Mouse (Mus musculus) megakaryocyte, adult 5-6 weeks (primary cell): ENCODE results near the gene Vps18. TPM values are rescaled to one million over a fixed set of nuclear protein-coding genes. Genes with fewer than 3 reads are reported as not detected.

ENCODE experiments used
- ATAC-seq: 2 replicates; pipeline ENCODE4 v1.8.0; 2016; ENCODE audit warnings: mild to moderate bottlenecking, inconsistent platforms; ENCODE audit not compliant: poor library complexity, severe bottlenecking
- total RNA-seq, 2 experiments: library from RNA; stranded (forward) in 1 of 2; stranded (reverse) in 1 of 2; fragments of 153-499, 151-499 nt in 1 of 2; fragments of 221-1000, 200-1000 nt in 1 of 2; gene quantifications; 2 replicates each; pipeline versions ENCODE4 v1.2.3 to v1.2.4; 2015 to 2017

Vps18 gene
- total RNA-seq, 2 experiments from 2014 or later, result 8.9 to 19.6 TPM

GRCm38 (mm10) chr2:119320571-119320970 is 32.0 kb downstream of the Vps18 start:
- no peak for ATAC-seq

GRCm38 (mm10) chr2:119321771-119322586 is 33.4 kb downstream of the Vps18 start:
- ATAC-seq, result no peak

GRCm38 (mm10) chr2:119322587-119323300 is 34.2 kb downstream of the Vps18 start:
- peak; percentile 23 for ATAC-seq

GRCm38 (mm10) chr2:119323866-119324575 is 35.5 kb downstream of the Vps18 start:
- 0 out of 2 replicates have a peak, but pooled peaks have one; percentile 45 for ATAC-seq

DNA sequence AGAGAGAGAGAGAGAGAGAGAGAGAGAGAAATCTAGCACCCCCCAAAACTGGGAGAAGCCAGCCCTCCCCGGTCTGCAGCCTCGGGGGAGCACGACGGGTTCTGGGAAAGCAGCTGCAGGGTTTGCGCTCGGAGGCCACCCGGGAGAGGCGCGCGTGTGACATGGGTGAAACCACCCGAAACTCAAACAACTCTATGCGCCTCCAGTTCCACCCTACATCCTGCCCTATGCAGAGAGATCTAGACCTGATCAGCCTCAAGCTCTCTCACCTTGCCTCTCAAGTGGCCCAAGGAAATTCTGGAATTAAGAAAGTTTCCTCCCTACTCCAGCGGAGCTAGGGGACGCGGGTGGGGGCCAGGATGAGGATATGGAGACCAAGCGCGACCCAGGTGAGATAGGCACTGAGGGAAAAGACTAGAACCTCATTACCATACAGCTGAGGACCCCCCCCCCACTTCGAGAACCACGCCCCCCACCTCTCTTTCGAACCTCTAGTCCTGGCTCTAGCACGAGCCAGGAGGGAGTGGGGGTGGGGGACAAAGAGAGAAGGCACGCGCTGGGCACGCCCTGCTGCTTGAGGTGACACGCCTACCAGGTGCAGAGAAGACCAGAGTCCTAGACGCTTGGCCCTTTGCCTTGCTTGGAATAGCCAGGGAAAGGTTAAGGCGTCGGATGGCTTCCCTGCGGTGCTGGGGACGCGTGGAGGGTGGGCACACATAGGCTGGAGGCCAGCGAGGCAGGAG is 36.2 kb downstream of the Vps18 start:
- no peak for ATAC-seq

- ATAC-seq, result peak; percentile 31
These were observed 37.1 kb downstream of the Vps18 start, which contains the start of gene Dll4 for GRCm38 (mm10) chr2:119325568-119326143. TSS of gene Dll4 (plus strand) at chr2:119325784.

DNA sequence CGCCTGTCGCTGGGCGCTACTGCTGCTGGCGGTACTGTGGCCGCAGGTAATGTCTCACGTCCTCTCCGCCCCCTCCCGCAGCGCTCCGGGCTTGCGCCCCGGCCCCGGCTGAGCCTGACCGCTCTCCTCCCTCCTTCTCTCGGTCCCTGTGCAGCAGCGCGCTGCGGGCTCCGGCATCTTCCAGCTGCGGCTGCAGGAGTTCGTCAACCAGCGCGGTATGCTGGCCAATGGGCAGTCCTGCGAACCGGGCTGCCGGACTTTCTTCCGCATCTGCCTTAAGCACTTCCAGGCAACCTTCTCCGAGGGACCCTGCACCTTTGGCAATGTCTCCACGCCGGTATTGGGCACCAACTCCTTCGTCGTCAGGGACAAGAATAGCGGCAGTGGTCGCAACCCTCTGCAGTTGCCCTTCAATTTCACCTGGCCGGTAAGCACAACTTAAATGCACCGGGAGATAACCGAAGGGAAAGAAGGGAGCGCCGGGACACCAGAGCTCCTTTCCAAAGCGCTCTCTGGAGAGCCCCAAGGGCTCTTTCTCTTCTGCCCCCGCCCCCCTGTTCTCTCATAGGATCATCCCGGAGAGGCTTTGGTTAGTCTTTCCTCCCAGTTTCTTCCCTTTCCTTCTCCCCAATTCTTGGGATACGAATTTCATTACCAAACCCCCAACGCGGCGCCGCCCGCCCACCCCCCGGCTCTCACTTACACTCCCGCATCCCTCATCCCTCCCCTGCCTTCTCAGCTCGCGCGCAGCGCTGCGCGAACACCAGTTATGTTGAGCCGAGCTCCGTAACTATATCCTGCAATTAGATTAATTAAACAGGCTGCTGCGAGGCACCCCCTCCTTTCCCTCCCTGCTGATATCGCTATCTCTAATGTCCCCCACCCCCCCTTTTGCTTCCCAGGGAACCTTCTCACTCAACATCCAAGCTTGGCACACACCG is 37.9 kb downstream of the Vps18 start:
- peak; percentile 43 for ATAC-seq

- ATAC-seq, result no peak
These were observed 38.6 kb downstream of the Vps18 start for GRCm38 (mm10) chr2:119327102-119327480.

GRCm38 (mm10) chr2:119327942-119328526 is 39.5 kb downstream of the Vps18 start:
- ATAC-seq, result no peak

- ATAC-seq, result no peak
These were observed 40.0 kb downstream of the Vps18 start for GRCm38 (mm10) chr2:119328546-119328945.

- ATAC-seq, result no peak
These were observed 40.7 kb downstream of the Vps18 start for GRCm38 (mm10) chr2:119329123-119329817.

GRCm38 (mm10) chr2:119330795-119331194 is 42.3 kb downstream of the Vps18 start:
- no peak for ATAC-seq

DNA sequence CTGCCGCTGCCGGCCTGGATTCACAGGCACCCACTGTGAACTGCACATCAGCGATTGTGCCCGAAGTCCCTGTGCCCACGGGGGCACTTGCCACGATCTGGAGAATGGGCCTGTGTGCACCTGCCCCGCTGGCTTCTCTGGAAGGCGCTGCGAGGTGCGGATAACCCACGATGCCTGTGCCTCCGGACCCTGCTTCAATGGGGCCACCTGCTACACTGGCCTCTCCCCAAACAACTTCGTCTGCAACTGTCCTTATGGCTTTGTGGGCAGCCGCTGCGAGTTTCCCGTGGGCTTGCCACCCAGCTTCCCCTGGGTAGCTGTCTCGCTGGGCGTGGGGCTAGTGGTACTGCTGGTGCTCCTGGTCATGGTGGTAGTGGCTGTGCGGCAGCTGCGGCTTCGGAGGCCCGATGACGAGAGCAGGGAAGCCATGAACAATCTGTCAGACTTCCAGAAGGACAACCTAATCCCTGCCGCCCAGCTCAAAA is 43.7 kb downstream of the Vps18 start:
- no peak for ATAC-seq

DNA sequence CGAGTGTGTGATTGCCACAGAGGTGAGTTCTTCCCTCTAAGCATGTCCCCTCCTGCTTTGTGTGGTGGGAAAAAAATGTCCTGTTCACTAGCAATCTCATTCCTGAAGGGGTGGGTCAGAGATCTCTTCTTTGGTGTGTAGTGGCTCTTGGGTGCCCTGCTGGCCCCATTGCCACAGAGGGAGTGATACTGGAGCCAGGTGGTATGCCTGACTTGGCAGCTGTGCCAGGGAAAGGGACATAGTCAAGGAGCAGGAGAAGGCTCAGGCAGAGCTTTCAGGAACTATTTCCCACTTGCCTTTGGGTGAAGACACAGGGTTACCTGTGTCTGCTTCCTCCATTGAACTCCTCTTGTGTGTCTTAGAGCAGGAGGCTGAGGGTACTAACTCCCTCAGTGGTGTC is 45.6 kb downstream of the Vps18 start:
- no peak for ATAC-seq

GRCm38 (mm10) chr2:119334964-119335525 is 46.5 kb downstream of the Vps18 start:
- no peak for ATAC-seq

DNA sequence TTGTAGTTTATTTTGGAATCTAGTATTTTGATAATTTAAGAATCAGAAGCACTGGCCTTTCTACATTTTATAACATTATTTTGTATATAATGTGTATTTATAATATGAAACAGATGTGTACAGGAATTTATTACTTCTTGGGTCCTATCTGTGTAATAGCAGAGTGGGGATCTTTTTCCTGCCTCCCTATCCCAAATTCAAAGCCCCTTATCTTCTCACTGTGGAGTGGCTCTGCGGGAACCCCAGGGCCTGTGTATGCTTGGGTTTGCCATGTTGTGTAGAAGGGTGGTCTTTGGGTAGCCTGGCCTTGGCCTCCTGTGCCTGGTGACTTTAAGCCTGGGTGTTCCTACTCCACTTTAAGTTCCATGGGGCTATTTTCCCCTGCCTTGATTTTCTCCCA is 47.0 kb downstream of the Vps18 start:
- ATAC-seq, result no peak

DNA sequence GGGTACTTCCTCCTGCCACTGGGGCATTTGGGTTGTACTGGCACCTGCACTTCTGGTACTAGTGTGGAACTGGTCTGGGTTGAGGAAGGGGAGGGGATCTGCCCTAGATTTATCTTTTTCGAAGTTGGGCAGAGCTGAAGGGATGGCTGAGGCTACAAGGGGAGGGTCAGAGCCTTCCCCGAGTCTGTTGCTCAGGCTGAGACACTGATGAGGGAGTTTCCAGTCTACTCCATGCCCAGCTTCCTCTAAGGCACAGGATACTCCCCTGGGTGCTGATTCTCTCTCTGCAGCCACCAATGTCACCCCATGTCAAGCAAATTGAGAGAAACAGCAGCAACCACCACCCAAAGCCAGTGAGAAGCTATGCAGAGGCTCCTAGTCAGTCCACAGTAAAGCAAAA is 47.5 kb downstream of the Vps18 start:
- no peak for ATAC-seq

- no peak for ATAC-seq
These were observed 47.9 kb downstream of the Vps18 start for GRCm38 (mm10) chr2:119336470-119336869.
